Mouse (Mus musculus) neural tube, embryonic 14.5 days (tissue): Measurements from ENCODE around the gene Rpl36. TPM values are rescaled to one million over a fixed set of nuclear protein-coding genes. Genes with fewer than 3 reads are reported as not detected.

Experiments used
- ATAC-seq: fragments of 200-750 bp; cut with Nextera tagmentation; 2 replicates; pipeline ENCODE4 v1.8.0; 2017; ENCODE audit warnings: low read depth, mild to moderate bottlenecking, moderate TSS enrichment, moderate library complexity
- H3K27ac ChIP-seq: fragments of 300-500 bp; sonication (generic); 2 replicates; pipeline ENCODE4 v1.5.1; 2014; ENCODE audit warnings: low read depth, mild to moderate bottlenecking, control low read depth, low read length, moderate library complexity, mixed read lengths
- H3K27me3 ChIP-seq: fragments of 300-500 bp; sonication (generic); 2 replicates; pipeline ENCODE4 v1.6.1; 2014; ENCODE audit warnings: low read length; ENCODE audit not compliant: control insufficient read depth, insufficient read depth
- H3K36me3 ChIP-seq: fragments of 300-500 bp; sonication (generic); 2 replicates; pipeline ENCODE4 v1.6.1; 2014; ENCODE audit warnings: low read length, mixed read lengths; ENCODE audit not compliant: control insufficient read depth, insufficient read depth
- H3K4me1 ChIP-seq: fragments of 300-500 bp; sonication (generic); 2 replicates; pipeline ENCODE4 v1.6.1; 2014; ENCODE audit warnings: low read length; ENCODE audit not compliant: control insufficient read depth, insufficient read depth
- H3K4me2 ChIP-seq: fragments of 300-500 bp; sonication (generic); 2 replicates; pipeline ENCODE4 v1.6.1; 2014; ENCODE audit warnings: mild to moderate bottlenecking, low read depth, low read length, control low read depth
- H3K4me3 ChIP-seq: fragments of 300-500 bp; sonication (generic); 2 replicates; pipeline ENCODE4 v1.5.1; 2014; ENCODE audit warnings: low read depth, low read length, control low read depth, mixed read lengths
- H3K9ac ChIP-seq: fragments of 300-500 bp; sonication (generic); replicated peaks from 2 replicates; pipeline ENCODE4 v1.6.1; 2014; ENCODE audit warnings: low read depth, mild to moderate bottlenecking, control low read depth, low read length, mixed read lengths
- H3K9me3 ChIP-seq: fragments of 300-500 bp; sonication (generic); 2 replicates; pipeline ENCODE4 v1.6.1; 2016; ENCODE audit warnings: low read length; ENCODE audit not compliant: control insufficient read depth
- WGBS: fragments of 180-500 bp; shearing (Covaris S2); extraction: QIAGEN DNeasy Blood & Tissue Kit; methylation state at CpG from one replicate; pipeline ENCODE4 v1.1.7; 2014; 5-methylcytosine and 5-hydroxymethylcytosine counted together
- polyA plus RNA-seq: library from polyadenylated mRNA; unstranded; fragments of >200 nt; fragmentation: Nextera tagmentation; extraction: Ambion mirVana; gene quantifications from 2 replicates; pipeline ENCODE4 v1.2.1, GENCODE M21; 2014

Rpl36 gene
- polyA plus RNA-seq, 1 experiment from 2014 or later, result 1,098 TPM

- Histone ChIP-seq H3K4me3 (peak overlapping the region; percentile 65), H3K4me1 (peaks cover 13% of the 10 kb centered on the region), H3K36me3 (peaks cover 53% of the 10 kb centered on the region), H3K9me3 (no peaks in the 10 kb centered on the region), H3K4me2 (peak overlapping the region; percentile 83), H3K27me3 (no peaks in the 10 kb centered on the region), H3K27ac (no peak overlapping the region), H3K9ac (peak overlapping the region; percentile 80)
- no peak for ATAC-seq
- 30% methylated on average over 13 of the region's 14 CpGs for WGBS
Measured at GRCm38 (mm10) chr17:56614391-56615135, 1.3 kb downstream of the Rpl36 start.

DNA sequence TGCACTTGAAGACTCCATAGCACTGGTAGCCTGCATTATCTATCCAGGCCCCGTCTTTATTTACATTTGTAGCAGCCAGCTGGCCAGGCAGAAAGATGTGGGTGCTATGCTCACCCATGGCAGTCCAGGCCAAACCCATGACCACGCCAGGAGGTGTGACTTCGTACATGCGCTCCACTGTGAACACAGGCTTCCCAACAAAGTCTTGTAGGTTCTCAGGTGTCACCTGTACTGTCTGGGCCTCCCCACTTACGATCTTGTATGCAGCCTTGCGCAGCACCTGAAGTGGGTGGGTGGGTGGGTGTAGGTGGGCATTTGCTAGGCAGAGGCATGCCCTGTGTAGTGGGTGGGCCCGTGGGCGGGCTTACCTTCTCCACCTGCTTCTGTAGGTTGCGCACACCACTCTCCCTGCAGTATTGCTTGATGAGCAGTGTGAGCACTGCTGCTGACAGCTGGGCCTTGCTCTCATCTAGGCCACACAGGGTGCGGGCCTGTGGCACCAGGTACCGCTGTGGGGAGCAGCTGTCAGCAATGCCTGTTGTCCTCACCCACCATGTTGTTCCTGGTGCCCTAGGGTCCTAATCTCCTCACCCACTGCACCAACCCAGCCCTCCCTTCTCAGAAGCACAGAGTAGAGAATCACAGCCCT lies 2.0 kb downstream of the Rpl36 start:
- 0 out of 2 replicates have a peak, but pooled peaks have one; percentile 4 for ATAC-seq
- peaks cover 58% of the 10 kb centered on the region for H3K36me3 ChIP-seq
- peaks cover 12% of the 10 kb centered on the region for H3K4me1 ChIP-seq
- no peak overlapping the region for H3K9ac ChIP-seq
- no peak overlapping the region for H3K4me3 ChIP-seq
- peak overlapping the region; percentile 83; the same call in 1 of the 2 replicates for H3K4me2 ChIP-seq
- H3K9me3 ChIP-seq, result no peaks in the 10 kb centered on the region
- H3K27ac ChIP-seq, result no peak overlapping the region
- H3K27me3 ChIP-seq, result no peaks in the 10 kb centered on the region
- WGBS, result 87% methylated on average over 11 of the region's 11 CpGs

DNA sequence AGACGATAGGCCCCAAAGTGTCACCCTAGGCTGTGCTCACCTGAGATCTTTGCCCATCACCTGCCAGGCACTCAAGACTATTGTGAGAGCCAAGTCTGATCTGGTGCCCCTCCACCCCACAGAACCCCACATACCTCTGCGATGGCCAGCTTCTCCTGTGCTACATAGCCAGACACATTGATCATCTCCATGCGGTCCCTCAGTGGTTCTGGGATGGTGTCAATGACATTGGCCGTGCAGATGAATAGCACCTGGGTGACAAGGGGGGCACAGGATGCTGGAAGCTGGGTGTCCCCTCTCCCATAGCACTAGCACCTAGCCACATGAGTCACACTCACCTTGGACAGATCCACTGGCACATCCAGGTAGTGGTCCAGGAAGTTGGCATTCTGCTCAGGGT lies 2.6 kb downstream of the Rpl36 start:
- H3K9me3 ChIP-seq, result no peaks in the 10 kb centered on the region
- no peak overlapping the region for H3K27ac ChIP-seq
- H3K4me3 ChIP-seq, result no peak overlapping the region
- no peak for ATAC-seq
- WGBS, result 95% methylated on average over 4 of the region's 4 CpGs
- H3K4me1 ChIP-seq, result peaks cover 10% of the 10 kb centered on the region
- H3K36me3 ChIP-seq, result peaks cover 64% of the 10 kb centered on the region
- no peak overlapping the region for H3K9ac ChIP-seq
- H3K4me2 ChIP-seq, result no peak overlapping the region
- no peaks in the 10 kb centered on the region for H3K27me3 ChIP-seq

DNA sequence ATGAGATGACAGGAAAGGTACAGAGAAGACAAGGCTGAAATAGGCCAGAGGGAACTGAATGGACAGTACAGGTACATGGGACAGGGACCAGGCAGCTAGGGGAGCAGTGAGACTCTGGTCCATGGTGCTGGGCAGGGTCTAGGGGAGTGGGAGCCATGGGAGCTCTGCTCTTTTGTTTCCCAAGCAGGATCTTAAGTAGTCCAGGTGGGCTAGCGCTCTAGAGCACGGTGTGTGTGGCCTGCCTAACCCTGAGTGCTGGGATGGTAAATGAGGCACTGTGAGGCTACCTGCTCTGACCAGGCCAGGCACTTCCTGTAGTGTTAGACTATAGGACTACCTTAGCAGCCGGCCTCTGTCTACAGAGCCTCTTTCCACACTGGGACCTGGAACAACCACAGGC lies 3.5 kb downstream of the Rpl36 start:
- no peaks in the 10 kb centered on the region for H3K27me3 ChIP-seq

DNA sequence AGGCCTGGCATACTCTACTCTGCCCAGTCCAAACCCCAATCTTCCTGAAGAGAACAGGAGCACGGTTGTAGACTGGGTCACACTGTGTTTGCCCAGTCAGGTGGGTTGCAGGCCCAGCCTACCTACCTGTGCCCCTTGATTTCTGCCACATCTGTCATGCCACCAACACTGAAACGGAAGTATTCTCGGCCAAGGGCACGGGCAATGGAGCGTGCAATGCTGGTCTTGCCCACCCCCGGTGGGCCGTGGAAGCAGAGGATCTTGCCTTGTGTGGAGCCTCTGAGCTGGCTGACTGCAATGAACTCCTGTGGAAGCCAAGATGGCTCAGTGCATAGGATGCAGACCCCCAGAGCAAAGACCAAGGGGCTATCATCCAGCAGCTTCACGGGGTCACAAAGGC lies 4.4 kb downstream of the Rpl36 start:
- H3K27ac ChIP-seq, result no peak overlapping the region
- H3K36me3 ChIP-seq, result peaks cover 74% of the 10 kb centered on the region
- no peaks in the 10 kb centered on the region for H3K9me3 ChIP-seq
- WGBS, result 89% methylated on average over 8 of the region's 8 CpGs
- H3K4me2 ChIP-seq, result no peak overlapping the region
- no peak overlapping the region for H3K9ac ChIP-seq
- no peak overlapping the region for H3K4me3 ChIP-seq
- ATAC-seq, result no peak
- H3K4me1 ChIP-seq, result peaks cover 10% of the 10 kb centered on the region
- no peaks in the 10 kb centered on the region for H3K27me3 ChIP-seq

More for the DNA sequence above, 3.5 kb downstream of the Rpl36 start:
- H3K36me3 ChIP-seq, result peaks cover 66% of the 10 kb centered on the region
- no peak overlapping the region for H3K4me2 ChIP-seq
- H3K4me3 ChIP-seq, result no peak overlapping the region
- H3K4me1 ChIP-seq, result peaks cover 10% of the 10 kb centered on the region
- no peak for ATAC-seq
- no peaks in the 10 kb centered on the region for H3K9me3 ChIP-seq
- WGBS, result 91% methylated on average over 3 of the region's 3 CpGs
- H3K27ac ChIP-seq, result no peak overlapping the region
- no peak overlapping the region for H3K9ac ChIP-seq

GRCm38 (mm10) chr17:56625495-56625894 lies 12.3 kb downstream of the Rpl36 start:
- WGBS, result 90% methylated on average over 3 of the region's 3 CpGs
- Histone ChIP-seq H3K4me2 (peak overlapping the region; percentile 97; the same call in 1 of the 2 replicates), H3K9ac (no peak overlapping the region), H3K36me3 (peaks cover 16% of the 10 kb centered on the region), H3K9me3 (no peaks in the 10 kb centered on the region), H3K4me3 (no peak overlapping the region), H3K27me3 (no peaks in the 10 kb centered on the region), H3K4me1 (peaks cover 18% of the 10 kb centered on the region; the same call in 1 of the 2 replicates), H3K27ac (no peak overlapping the region)
- no peak for ATAC-seq

- Histone ChIP-seq H3K9me3 (no peaks in the 10 kb centered on the region), H3K36me3 (peaks cover 13% of the 10 kb centered on the region; the same call in 1 of the 2 replicates), H3K27me3 (no peaks in the 10 kb centered on the region), H3K27ac (peak overlapping the region; percentile 72), H3K4me1 (peaks cover 18% of the 10 kb centered on the region; the same call in 1 of the 2 replicates), H3K4me3 (peak overlapping the region; percentile 82), H3K9ac (peak overlapping the region; percentile 86), H3K4me2 (peak overlapping the region; percentile 97)
- ATAC-seq, result no peak
- WGBS, result 2% methylated on average over 32 of the region's 32 CpGs
Measured at GRCm38 (mm10) chr17:56626260-56626659, 13.0 kb downstream of the Rpl36 start.

DNA sequence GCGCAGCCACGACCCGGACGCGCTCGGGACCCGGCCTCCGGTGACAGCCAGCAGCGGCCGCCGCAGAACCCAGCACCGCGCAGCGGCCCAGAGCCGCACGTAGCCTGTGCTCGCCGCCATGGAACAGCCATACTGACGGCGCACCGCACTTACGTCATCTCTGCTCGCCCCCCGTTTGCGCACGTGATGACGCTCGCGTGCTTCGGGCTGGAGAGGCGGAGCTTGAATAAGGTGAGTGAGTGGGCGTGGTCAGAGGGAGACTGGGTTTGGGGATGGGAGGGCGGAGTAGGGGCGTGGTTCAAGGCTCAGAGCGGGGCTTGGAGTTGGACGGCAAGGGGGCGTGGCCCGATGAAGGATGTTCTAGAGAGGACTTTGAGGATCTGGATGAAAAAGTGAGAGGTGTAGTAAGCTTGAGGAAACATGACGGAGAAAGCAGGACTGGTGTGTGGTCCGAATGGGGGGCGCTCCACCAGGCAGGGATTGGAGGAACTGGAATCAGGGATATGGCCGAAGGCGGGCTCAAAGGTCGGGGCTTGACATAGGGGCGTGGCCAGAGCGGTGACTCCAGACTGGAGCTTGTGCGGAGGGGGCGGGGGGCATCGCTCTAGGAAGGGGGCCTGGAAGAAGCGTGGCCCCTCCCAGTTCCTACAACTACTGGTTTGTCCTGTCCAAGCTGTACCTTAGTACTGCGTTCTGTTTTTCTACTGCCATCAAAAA lies 13.7 kb downstream of the Rpl36 start, which contains the start of gene Lonp1:
Gene Lonp1, minus strand, starts transcription at position 134 of the 717 bp plus-strand sequence.
- Histone ChIP-seq H3K36me3 (peaks cover 9% of the 10 kb centered on the region; the same call in 1 of the 2 replicates), H3K9me3 (no peaks in the 10 kb centered on the region), H3K4me3 (peak within 1 kb of the TSS; percentile 82), H3K27ac (peak within 1 kb of the TSS; percentile 72), H3K9ac (peak within 1 kb of the TSS; percentile 86), H3K4me2 (peak within 1 kb of the TSS; percentile 97), H3K27me3 (no peaks in the 10 kb centered on the region), H3K4me1 (peaks cover 18% of the 10 kb centered on the region; the same call in 1 of the 2 replicates)
- ATAC-seq, result peak; percentile 91
- 0% methylated on average over 48 of the region's 51 CpGs for WGBS
